Mouse (Mus musculus) cortical plate, adult 2 months (tissue): ENCODE results near the gene Idnk. TPM values are rescaled to one million over a fixed set of nuclear protein-coding genes. Genes with fewer than 3 reads are reported as not detected.

Source experiments
- H3K27ac ChIP-seq: fragments of 200-500 bp; 2 replicates; pipeline ENCODE4 v1.5.1; 2012; ENCODE audit warnings: low read length, control low read depth, inconsistent platforms; ENCODE audit not compliant: insufficient read depth
- H3K4me1 ChIP-seq: fragments of 200-500 bp; 2 replicates; pipeline ENCODE4 v1.6.1; 2011; ENCODE audit warnings: low read length; ENCODE audit not compliant: control insufficient read depth, insufficient read depth
- H3K4me3 ChIP-seq: fragments of 200-500 bp; 2 replicates; pipeline ENCODE4 v1.5.1; 2011; ENCODE audit warnings: mild to moderate bottlenecking, low read length, control low read depth; ENCODE audit not compliant: insufficient read depth
- CTCF ChIP-seq: fragments of 200-500 bp; IDR thresholded peaks from 2 replicates; pipeline ENCODE4 v1.5.1; 2011; ENCODE audit warnings: mild to moderate bottlenecking, control low read depth, low read length; ENCODE audit not compliant: insufficient read depth; ENCODE audit errors: extremely low read depth
- POLR2A ChIP-seq: fragments of 200-500 bp; IDR thresholded peaks from 2 replicates; pipeline ENCODE4 v1.6.1; 2011; ENCODE audit warnings: mild to moderate bottlenecking, low read length, control low read depth; ENCODE audit not compliant: insufficient read depth; ENCODE audit errors: extremely low read depth
- polyA plus RNA-seq: library from polyadenylated mRNA; depleted of rRNA; stranded (reverse); fragments of >200 nt; gene quantifications from 2 replicates; pipeline ENCODE4 v1.2.3, GENCODE M21; 2012

The Idnk gene
- polyA plus RNA-seq, 1 experiment: 24.1 TPM

GRCm38 (mm10) chr13:58160761-58161160 is 3.3 kb downstream of the Idnk start:
- peaks cover 2% of the 10 kb centered on the region; the same call in 1 of the 2 replicates for H3K4me1 ChIP-seq
- H3K27ac ChIP-seq: no peak overlapping the region
- TF ChIP-seq CTCF (no peak), POLR2A (no peak)
- H3K4me3 ChIP-seq: no peak overlapping the region

GRCm38 (mm10) chr13:58163343-58163742 is 5.9 kb downstream of the Idnk start:
- TF ChIP-seq CTCF (no peak), POLR2A (no peak)
- Histone ChIP-seq H3K4me1 (no peaks in the 10 kb centered on the region), H3K27ac (no peak overlapping the region), H3K4me3 (no peak overlapping the region)

DNA sequence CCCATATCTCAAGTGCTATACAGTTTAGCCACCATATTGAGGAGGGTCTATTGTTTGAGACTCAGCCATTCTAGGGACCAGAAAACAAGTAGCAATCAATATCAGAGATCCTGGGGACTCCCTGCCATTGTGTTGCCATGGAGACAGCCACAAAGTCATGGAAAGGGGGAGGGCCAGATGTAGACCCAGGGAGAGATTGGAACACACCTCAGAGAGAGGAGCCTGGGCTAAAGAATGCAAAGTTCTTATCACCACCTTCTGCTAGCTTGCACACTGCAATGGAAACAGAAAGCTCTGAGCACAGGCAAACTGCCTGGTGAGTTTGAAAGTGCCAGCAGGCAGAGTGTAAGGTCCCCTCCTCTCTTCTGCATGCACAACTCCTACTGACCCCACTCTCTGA is 10.7 kb downstream of the Idnk start:
- Histone ChIP-seq H3K4me3 (no peak overlapping the region), H3K27ac (no peak overlapping the region), H3K4me1 (no peaks in the 10 kb centered on the region)
- TF ChIP-seq POLR2A (no peak), CTCF (no peak)

DNA sequence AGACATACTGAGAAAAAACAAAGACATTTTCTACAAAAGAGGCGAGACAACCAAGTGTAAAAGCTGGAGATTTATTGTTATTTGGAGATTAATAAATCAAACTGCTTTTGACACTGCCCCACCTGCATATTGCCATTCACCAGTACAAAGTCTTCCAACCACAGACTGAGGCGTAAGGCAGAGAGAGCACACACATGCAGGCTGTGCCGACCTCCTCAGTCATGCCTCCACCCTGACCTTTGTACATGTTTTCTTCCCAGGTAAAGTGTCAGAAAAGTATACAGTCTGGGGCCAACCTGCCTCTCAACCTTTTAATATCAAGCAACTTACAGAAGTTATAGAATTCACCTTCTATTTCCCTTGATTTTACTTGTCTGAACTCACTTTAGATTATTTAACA is 18.7 kb downstream of the Idnk start:
- no peak for TF ChIP-seq POLR2A
- no peak for TF ChIP-seq CTCF
- Histone ChIP-seq H3K27ac (no peak overlapping the region), H3K4me3 (no peak overlapping the region), H3K4me1 (no peaks in the 10 kb centered on the region)

GRCm38 (mm10) chr13:58177511-58178208 is 20.2 kb downstream of the Idnk start:
- TF ChIP-seq CTCF (no peak), POLR2A (no peak)
- Histone ChIP-seq H3K27ac (no peak overlapping the region), H3K4me3 (no peak overlapping the region), H3K4me1 (no peaks in the 10 kb centered on the region)

- Histone ChIP-seq H3K4me1 (peaks cover 7% of the 10 kb centered on the region; the same call in 1 of the 2 replicates), H3K4me3 (no peak overlapping the region), H3K27ac (no peak overlapping the region)
- TF ChIP-seq POLR2A (no peak), CTCF (no peak)
These were observed 24.4 kb downstream of the Idnk start for GRCm38 (mm10) chr13:58181607-58182551.

DNA sequence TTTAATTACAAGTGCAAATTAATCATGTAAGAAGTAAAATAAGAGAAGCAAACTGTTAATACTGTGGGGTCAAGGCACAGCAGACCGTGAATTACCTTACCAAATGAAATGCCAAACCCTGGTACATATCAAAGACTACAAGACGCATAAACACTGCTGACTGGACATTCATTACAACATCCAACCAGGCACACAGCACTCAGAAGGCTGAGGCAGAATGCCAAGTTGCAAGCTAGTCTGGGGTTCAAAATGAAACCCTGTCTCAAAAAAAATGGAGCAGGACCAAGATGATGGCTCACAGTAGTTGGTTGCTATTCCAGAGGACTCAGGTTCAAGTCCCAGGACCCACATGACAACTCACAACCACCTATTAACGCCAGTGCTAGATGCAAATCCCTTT is 26.7 kb downstream of the Idnk start:
- TF ChIP-seq CTCF: no peak
- no peak for TF ChIP-seq POLR2A

DNA sequence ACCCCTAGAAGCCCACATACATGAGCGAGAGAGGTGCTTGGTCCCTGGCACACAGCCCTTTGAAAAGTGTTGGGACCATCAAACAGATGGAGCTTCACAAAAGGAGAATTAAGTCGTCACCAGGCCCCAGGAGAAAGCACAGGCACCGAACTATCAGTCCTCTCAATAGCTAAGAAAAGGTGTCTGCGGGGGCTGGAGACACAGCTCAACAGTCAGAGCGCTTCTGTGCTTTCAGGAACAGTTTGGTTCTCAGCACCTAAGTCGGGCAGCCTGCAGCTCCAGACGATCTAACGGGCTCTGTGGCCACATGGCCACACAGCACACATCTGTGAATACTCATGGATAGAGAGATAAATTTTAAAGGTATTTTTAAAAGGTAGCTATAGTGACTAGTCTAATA is 28.8 kb downstream of the Idnk start:
- Histone ChIP-seq H3K27ac (no peak overlapping the region), H3K4me3 (no peak overlapping the region), H3K4me1 (peaks cover 10% of the 10 kb centered on the region; the same call in 1 of the 2 replicates)
- TF ChIP-seq POLR2A (no peak), CTCF (no peak)

More for the DNA sequence above, 26.7 kb downstream of the Idnk start:
- Histone ChIP-seq H3K4me3 (no peak overlapping the region), H3K4me1 (peaks cover 7% of the 10 kb centered on the region; the same call in 1 of the 2 replicates), H3K27ac (no peak overlapping the region)

GRCm38 (mm10) chr13:58187751-58188150 is 30.3 kb downstream of the Idnk start:
- TF ChIP-seq POLR2A: no peak
- TF ChIP-seq CTCF: no peak
- Histone ChIP-seq H3K4me1 (peaks cover 10% of the 10 kb centered on the region; the same call in 1 of the 2 replicates), H3K4me3 (no peak overlapping the region), H3K27ac (no peak overlapping the region)
